Mouse (Mus musculus) heart, embryonic 11.5 days (tissue): ENCODE measurements around the gene Gsta2. TPM values are rescaled to one million over a fixed set of nuclear protein-coding genes. Genes with fewer than 3 reads are reported as not detected.
"Not testable (repeated sequence)": the region's sequence is repeated elsewhere in the genome, so short reads cannot be mapped to it uniquely, and the experiment has no call there.

Experiments
- ATAC-seq: fragments of 200-750 bp; cut with Nextera tagmentation; replicated peaks from 2 replicates; pipeline ENCODE4 v1.8.0; 2017; ENCODE audit warnings: moderate library complexity; ENCODE audit not compliant: insufficient number of reproducible peaks, low FRiP score, low TSS enrichment
- H3K27ac ChIP-seq: fragments of 300-500 bp; sonication (generic); 2 replicates; pipeline ENCODE4 v1.5.1; 2014; ENCODE audit warnings: mild to moderate bottlenecking, low read depth, low read length
- H3K27me3 ChIP-seq: fragments of 300-500 bp; sonication (generic); 2 replicates; pipeline ENCODE4 v1.6.1; 2014; ENCODE audit warnings: mild to moderate bottlenecking, low read length, mixed read lengths; ENCODE audit not compliant: control insufficient read depth, insufficient read depth
- H3K36me3 ChIP-seq: fragments of 300-500 bp; sonication (generic); 2 replicates; pipeline ENCODE4 v1.6.1; 2014; ENCODE audit warnings: mild to moderate bottlenecking, low read length, moderate library complexity, mixed read lengths; ENCODE audit not compliant: control insufficient read depth, insufficient read depth
- H3K4me1 ChIP-seq: fragments of 300-500 bp; sonication (generic); 2 replicates; pipeline ENCODE4 v1.6.1; 2014; ENCODE audit warnings: low read length; ENCODE audit not compliant: control insufficient read depth, insufficient read depth
- H3K4me2 ChIP-seq: fragments of 300-500 bp; sonication (generic); 2 replicates; pipeline ENCODE4 v1.6.1; 2014; ENCODE audit warnings: mild to moderate bottlenecking, moderate library complexity
- H3K4me3 ChIP-seq: fragments of 300-500 bp; sonication (generic); 2 replicates; pipeline ENCODE4 v1.5.1; 2014; ENCODE audit warnings: low read depth, low read length
- H3K9ac ChIP-seq: fragments of 300-500 bp; sonication (generic); 2 replicates; pipeline ENCODE4 v1.6.1; 2014; ENCODE audit warnings: mild to moderate bottlenecking, low read depth, low read length, moderate library complexity
- H3K9me3 ChIP-seq: fragments of 300-500 bp; sonication (generic); replicated peaks from 2 replicates; pipeline ENCODE4 v1.6.1; 2016; ENCODE audit warnings: low read length; ENCODE audit not compliant: control insufficient read depth
- WGBS: fragments of 180-500 bp; shearing (Covaris S2); extraction: QIAGEN DNeasy Blood & Tissue Kit; methylation state at CpG from one replicate; pipeline ENCODE4 v1.1.7; 2014; ENCODE audit not compliant: insufficient replicate concordance; 5-methylcytosine and 5-hydroxymethylcytosine counted together
- polyA plus RNA-seq: library from polyadenylated mRNA; unstranded; fragments of >200 nt; fragmentation: Nextera tagmentation; extraction: Ambion mirVana; gene quantifications from 2 replicates; pipeline ENCODE4 v1.2.1, GENCODE M21; 2014

The Gsta2 gene
- polyA plus RNA-seq, 1 experiment from 2014 or later, result not detected

DNA sequence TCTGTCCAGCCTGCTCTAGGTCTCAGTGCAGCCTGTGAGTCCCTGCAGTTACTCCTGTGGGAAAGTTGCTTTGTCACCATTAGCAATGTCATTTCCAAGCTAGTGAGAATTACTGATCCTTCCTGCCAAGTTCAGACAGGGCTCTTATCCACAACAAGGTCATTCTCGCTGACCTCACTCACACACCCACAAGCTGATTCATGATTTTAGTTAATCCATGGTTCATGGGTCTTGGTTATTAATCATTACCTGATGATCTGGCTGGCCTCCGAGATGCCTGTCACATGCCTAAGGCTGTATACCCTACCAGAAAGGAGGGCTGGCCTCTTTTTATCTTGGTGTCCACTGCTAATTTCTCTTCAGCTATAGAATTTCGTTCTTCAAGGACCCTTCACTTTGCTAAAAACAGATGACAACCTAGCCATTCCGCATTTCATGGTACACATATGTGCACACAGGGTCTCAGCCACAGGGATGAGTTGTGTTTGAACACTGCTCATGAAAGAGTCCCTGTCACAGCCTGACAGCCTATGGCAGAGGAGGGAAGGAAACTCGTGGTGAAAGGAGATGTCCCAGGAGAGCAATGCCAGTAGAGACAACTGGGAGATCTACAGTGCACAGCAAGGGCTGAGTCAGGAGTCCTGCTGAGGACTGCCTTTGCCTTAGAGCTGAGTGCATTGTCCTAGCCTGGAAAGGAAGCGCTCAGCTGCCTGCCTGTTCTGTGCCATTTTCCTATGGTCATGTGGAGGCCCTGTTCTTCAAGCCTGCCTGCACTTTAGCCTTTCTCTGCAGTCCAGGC is 7.2 kb downstream of the Gsta2 start:
- not testable (repeated sequence) for H3K27me3 ChIP-seq, H3K27ac ChIP-seq, H3K36me3 ChIP-seq, H3K4me3 ChIP-seq, H3K4me2 ChIP-seq, H3K9me3 ChIP-seq, H3K4me1 ChIP-seq, H3K9ac ChIP-seq, ATAC-seq
- WGBS, result 55% methylated on average over 6 of the region's 6 CpGs

DNA sequence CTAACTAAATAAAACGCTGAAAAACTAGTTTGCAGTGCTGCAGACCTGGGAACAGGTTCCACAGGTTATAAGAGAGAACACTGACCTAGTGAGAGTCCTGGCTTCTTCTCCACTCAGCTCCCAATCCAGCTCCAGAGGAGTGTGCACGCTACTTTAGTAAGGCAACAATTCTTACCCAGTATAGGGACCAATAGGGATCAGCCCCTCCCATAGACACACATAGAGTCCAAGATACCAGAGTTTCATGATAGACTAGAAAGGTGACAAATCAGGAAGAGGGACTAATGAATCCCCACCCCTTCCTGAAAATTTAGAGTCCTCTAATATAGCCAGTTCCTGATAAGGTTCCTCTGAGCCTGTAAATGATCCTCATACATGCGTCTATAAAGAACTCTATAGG is 8.6 kb downstream of the Gsta2 start:
- no peaks in the 10 kb centered on the region for H3K27me3 ChIP-seq
- ATAC-seq, result no peak
- H3K27ac ChIP-seq, result no peak overlapping the region
- H3K9ac ChIP-seq, result no peak overlapping the region
- WGBS, result 60% methylated on average over 3 of the region's 3 CpGs
- H3K36me3 ChIP-seq, result no peaks in the 10 kb centered on the region
- H3K4me2 ChIP-seq, result no peak overlapping the region
- H3K9me3 ChIP-seq, result no peaks in the 10 kb centered on the region
- H3K4me3 ChIP-seq, result no peak overlapping the region
- no peaks in the 10 kb centered on the region for H3K4me1 ChIP-seq

DNA sequence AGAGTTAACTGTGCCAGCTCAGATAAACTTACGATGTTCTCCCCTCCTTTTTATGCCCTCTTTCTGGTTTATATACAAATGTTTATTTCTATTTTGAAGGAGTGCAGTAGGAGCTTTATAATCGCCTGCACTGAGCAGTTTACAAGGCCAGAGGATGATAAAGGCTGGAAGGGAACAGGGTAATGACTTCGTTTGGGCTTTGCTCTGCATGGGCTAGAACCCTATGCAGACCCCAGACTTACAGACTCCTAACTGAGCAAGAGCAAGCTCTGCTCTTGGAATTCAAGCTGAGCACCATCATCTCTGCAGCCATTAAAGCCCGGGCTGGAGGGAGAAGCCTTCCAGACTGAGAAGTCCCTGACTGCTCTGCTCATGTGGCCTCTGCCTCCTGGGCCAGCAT is 10.4 kb downstream of the Gsta2 start:
- not testable (repeated sequence) for H3K4me3 ChIP-seq, H3K9ac ChIP-seq, ATAC-seq, H3K4me2 ChIP-seq, H3K9me3 ChIP-seq, H3K27ac ChIP-seq, H3K36me3 ChIP-seq, H3K4me1 ChIP-seq, H3K27me3 ChIP-seq
- 43% methylated on average over 3 of the region's 4 CpGs for WGBS

- not testable (repeated sequence) for H3K36me3 ChIP-seq, H3K27ac ChIP-seq, H3K4me3 ChIP-seq, H3K4me2 ChIP-seq, ATAC-seq, H3K4me1 ChIP-seq, H3K9me3 ChIP-seq, H3K9ac ChIP-seq, H3K27me3 ChIP-seq
- WGBS, result 79% methylated on average over 9 of the region's 9 CpGs
Measured at GRCm38 (mm10) chr9:78343055-78343454, 12.5 kb downstream of the Gsta2 start.

- H3K9ac ChIP-seq, H3K27ac ChIP-seq, ATAC-seq, H3K4me2 ChIP-seq, H3K9me3 ChIP-seq, H3K4me1 ChIP-seq, H3K4me3 ChIP-seq, H3K27me3 ChIP-seq, H3K36me3 ChIP-seq: not testable (repeated sequence)
- WGBS, result 87% methylated on average over 4 of the region's 4 CpGs
Measured at GRCm38 (mm10) chr9:78342494-78342893, 13.1 kb downstream of the Gsta2 start.

- not testable (repeated sequence) for H3K27me3 ChIP-seq, H3K4me1 ChIP-seq, H3K27ac ChIP-seq, H3K4me3 ChIP-seq, H3K9me3 ChIP-seq, H3K36me3 ChIP-seq, H3K9ac ChIP-seq, ATAC-seq, H3K4me2 ChIP-seq
- 14% methylated on average over 8 of the region's 8 CpGs for WGBS
Measured at GRCm38 (mm10) chr9:78340324-78340723, 15.3 kb downstream of the Gsta2 start.

GRCm38 (mm10) chr9:78337050-78337449 is 18.5 kb downstream of the Gsta2 start:
- ATAC-seq, H3K9ac ChIP-seq, H3K4me1 ChIP-seq, H3K4me3 ChIP-seq, H3K36me3 ChIP-seq, H3K27me3 ChIP-seq, H3K9me3 ChIP-seq, H3K4me2 ChIP-seq, H3K27ac ChIP-seq: not testable (repeated sequence)

GRCm38 (mm10) chr9:78327289-78327688 is 28.3 kb downstream of the Gsta2 start, which contains the start of gene Omt2b:
TSS of gene Omt2b (plus strand) at chr9:78327589.
- ATAC-seq, H3K9me3 ChIP-seq, H3K4me2 ChIP-seq, H3K27ac ChIP-seq, H3K4me3 ChIP-seq, H3K27me3 ChIP-seq, H3K4me1 ChIP-seq, H3K9ac ChIP-seq, H3K36me3 ChIP-seq: not testable (repeated sequence)
- WGBS, result 100% methylated on average over 1 of the region's 1 CpGs

DNA sequence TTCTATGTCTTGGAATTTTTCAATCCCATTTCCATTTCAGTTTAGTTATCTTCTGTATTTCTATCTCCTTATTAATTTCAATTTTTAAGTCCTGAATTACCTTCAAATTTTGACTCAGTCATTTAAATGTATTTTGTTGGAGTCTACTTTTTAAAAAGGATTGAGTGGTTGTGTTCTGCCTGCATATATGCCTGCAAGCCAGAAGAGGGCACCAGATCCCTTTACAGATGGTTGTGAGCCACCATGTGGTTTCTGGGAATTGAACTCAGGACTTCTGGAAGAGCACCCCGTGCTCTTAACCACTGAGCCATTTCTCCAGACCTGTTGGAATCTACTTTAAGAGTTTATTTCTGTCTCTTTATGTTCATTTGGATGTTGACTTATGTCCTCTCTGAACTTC is 36.1 kb downstream of the Gsta2 start:
- ATAC-seq, result no peak
- no peaks in the 10 kb centered on the region for H3K27me3 ChIP-seq

More for the DNA sequence above, 36.1 kb downstream of the Gsta2 start:
- Histone ChIP-seq H3K4me3 (no peak overlapping the region), H3K4me1 (no peaks in the 10 kb centered on the region), H3K27ac (no peak overlapping the region), H3K9me3 (no peaks in the 10 kb centered on the region), H3K9ac (no peak overlapping the region), H3K36me3 (no peaks in the 10 kb centered on the region), H3K4me2 (no peak overlapping the region)
- WGBS, result 20% methylated on average over 1 of the region's 1 CpGs
